In genomic region chr5:142500918-142501317, GRCm38 (mm10) we compare ENCODE assay signal across 23 mouse cellular contexts. TPM values are rescaled to one million over a fixed set of nuclear protein-coding genes. Genes with fewer than 3 reads are reported as not detected.
DNase-seq lines count a peak whose midpoint lies in the region; ATAC-seq and TF ChIP-seq lines count a peak whose summit lies in the region.
"Had no signal": no experiment of that assay in that cellular context is flagged by ENCODE, and none has a peak within 500 bp of the region (broad histone marks: within the 10 kb centered on the region; RNA-seq: fewer than 3 reads in every experiment).

No protein-coding gene starts in this region.

- 0 out of 2 replicates have a peak overlapping the region, but pooled peaks have one; percentile 12 for H3K9ac ChIP-seq in kidney, embryonic 14.5 days (ENCODE audit: low read depth, low read length)
- no peak overlapping the region for H3K9ac ChIP-seq in limb, embryonic 12.5 days (replicated peaks)
- H3K9ac ChIP-seq: forebrain, embryonic 12.5 days had no signal

- H3K4me1 ChIP-seq in kidney, embryonic 14.5 days (ENCODE audit: control insufficient read depth, insufficient read depth, low read length): peaks cover 12% of the 10 kb centered on the region
- no peaks in the 10 kb centered on the region for H3K4me1 ChIP-seq in thymus, adult 2 months (replicated peaks; ENCODE audit: control insufficient read depth, insufficient read depth, low read length)
- peaks cover 25% of the 10 kb centered on the region for H3K4me1 ChIP-seq in limb, embryonic 12.5 days (replicated peaks)

- H3K27me3 ChIP-seq in kidney, embryonic 14.5 days (ENCODE audit: control insufficient read depth, insufficient read depth, low read length): no peaks in the 10 kb centered on the region
- no peaks in the 10 kb centered on the region for H3K27me3 ChIP-seq in thymus, adult 2 months (ENCODE audit: control insufficient read depth, insufficient read depth, low read length)
- no peaks in the 10 kb centered on the region for H3K27me3 ChIP-seq in limb, embryonic 12.5 days

- no peak overlapping the region for H3K27ac ChIP-seq in kidney, embryonic 14.5 days (ENCODE audit: low read depth, low read length)
- no peak overlapping the region for H3K27ac ChIP-seq in thymus, adult 2 months (ENCODE audit: control insufficient read depth, insufficient read depth, low read length)
- H3K27ac ChIP-seq in limb, embryonic 12.5 days: 0 out of 2 replicates have a peak overlapping the region, but pooled peaks have one; percentile 45
- H3K27ac ChIP-seq: forebrain, embryonic 12.5 days; left cerebral cortex, adult 2 months had no signal

- no peak for TF ChIP-seq CTCF in thymus, adult 2 months (IDR thresholded peaks at IDR 0.05; ENCODE audit: borderline replicate concordance, control insufficient read depth, extremely low read depth, insufficient read depth, low read length, poor library complexity)

- no peak overlapping the region for H3K4me2 ChIP-seq in kidney, embryonic 14.5 days (replicated peaks; ENCODE audit: low read depth, low read length)
- no peak overlapping the region for H3K4me2 ChIP-seq in limb, embryonic 12.5 days
- H3K4me2 ChIP-seq: forebrain, embryonic 12.5 days; liver, embryonic 11.5 days had no signal

- H3K9me3 ChIP-seq in kidney, embryonic 14.5 days (ENCODE audit: control insufficient read depth, low read length): no peaks in the 10 kb centered on the region
- no peaks in the 10 kb centered on the region for H3K9me3 ChIP-seq in limb, embryonic 12.5 days
- H3K9me3 ChIP-seq: forebrain, embryonic 12.5 days had no signal

- WGBS in kidney, embryonic 14.5 days: 46% methylated on average over 10 of the region's 10 CpGs
- 65% methylated on average over 10 of the region's 10 CpGs for WGBS in thymus, adult 2 months
- WGBS in limb, embryonic 12.5 days: 68% methylated on average over 10 of the region's 10 CpGs

- ATAC-seq in kidney, embryonic 14.5 days (ENCODE audit: low FRiP score, low TSS enrichment): 0 out of 2 replicates have a peak, but pooled peaks have one; percentile 33
- ATAC-seq in limb, embryonic 12.5 days (ENCODE audit: insufficient number of reproducible peaks, insufficient read depth, low FRiP score, low TSS enrichment, low read depth): no peak
- ATAC-seq: hindbrain, embryonic 16.5 days had no signal

- no peak for TF ChIP-seq POLR2A in thymus, adult 2 months (IDR thresholded peaks at IDR 0.05; ENCODE audit: control insufficient read depth, extremely low read depth, insufficient read depth, low read length, poor library complexity)

- H3K36me3 ChIP-seq in kidney, embryonic 14.5 days (ENCODE audit: control insufficient read depth, insufficient read depth, low read length): no peaks in the 10 kb centered on the region
- no peaks in the 10 kb centered on the region for H3K36me3 ChIP-seq in thymus, adult 2 months (ENCODE audit: control insufficient read depth, insufficient read depth, low read length)
- H3K36me3 ChIP-seq in limb, embryonic 12.5 days: no peaks in the 10 kb centered on the region
- H3K36me3 ChIP-seq: forebrain, embryonic 12.5 days had no signal

- DNase-seq in kidney, postnatal 10 days: no peak
- DNase-seq in thymus, postnatal 36 days: peak; percentile 7 to 22
- no peak for DNase-seq in thymus, adult 2 months
- no peak for DNase-seq in cerebellum, postnatal 4 days (ENCODE audit: low spot score in 2 of 2)
- DNase-seq in layer of hippocampus, adult 18-20 months (ENCODE audit: low spot score in 2 of 2): no peak
- no peak for DNase-seq in yolk sac, embryonic 10.5 days (ENCODE audit: low spot score)
- DNase-seq: adrenal gland, adult 8-10 months; cerebellum, adult 9-11 months; gastrocnemius, postnatal 10 days; heart, adult 18-20 months; heart, postnatal 36 days; kidney, adult 9 months; left cerebral cortex, postnatal 4 days; lung, adult 2 months; lung, postnatal 36 days had no signal

- no peak overlapping the region for H3K4me3 ChIP-seq in kidney, embryonic 14.5 days (ENCODE audit: low read length)
- no peak overlapping the region for H3K4me3 ChIP-seq in thymus, adult 2 months (ENCODE audit: control insufficient read depth, insufficient read depth, low read length)
- H3K4me3 ChIP-seq in limb, embryonic 12.5 days (replicated peaks): no peak overlapping the region
- H3K4me3 ChIP-seq: forebrain, embryonic 12.5 days; left cerebral cortex, adult 2 months had no signal

RNA-seq across cellular contexts. Expression of gene Papolb, which starts 29.0 kb away (rescaled TPM):
- 0.20 TPM in 1 of 2 replicates, not detected in the other for polyA plus RNA-seq in kidney, embryonic 14.5 days (2014; fragmentation: Nextera tagmentation; extraction: Ambion mirVana)
- 0.04 TPM in 1 of 2 replicates, not detected in the other for polyA plus RNA-seq in thymus, adult 2 months (2012; rRNA removed)
- polyA plus RNA-seq in limb, embryonic 12.5 days (2016; fragmentation: Nextera tagmentation; extraction: Ambion mirVana): 0.13 and 0.27 TPM in 2 replicates
- total RNA-seq in layer of hippocampus, adult 18-20 months (2021): under 1 TPM; 0.54 to 0.86 TPM
- total RNA-seq: megakaryocyte-erythroid progenitor cell, adult 5-6 weeks; neutrophil, adult 5-6 weeks had no signal

RNA-seq across cellular contexts. Expression of gene Ap5z1, which starts 37.2 kb away (rescaled TPM):
- polyA plus RNA-seq in kidney, embryonic 14.5 days (2014; fragmentation: Nextera tagmentation; extraction: Ambion mirVana): 7.2 and 10.1 TPM in 2 replicates
- polyA plus RNA-seq in thymus, adult 2 months (2012; rRNA removed): 75.2 and 87.1 TPM in 2 replicates
- 8.8 and 9.2 TPM in 2 replicates for polyA plus RNA-seq in limb, embryonic 12.5 days (2016; fragmentation: Nextera tagmentation; extraction: Ambion mirVana)
- 10 to 100 TPM; 21.1 to 23.4 TPM for total RNA-seq in layer of hippocampus, adult 18-20 months (2021)

RNA-seq across cellular contexts. Expression of gene Radil, which starts 50.0 kb away (rescaled TPM):
- polyA plus RNA-seq in kidney, embryonic 14.5 days (2014; fragmentation: Nextera tagmentation; extraction: Ambion mirVana): 0.90 and 1.7 TPM in 2 replicates
- polyA plus RNA-seq in thymus, adult 2 months (2012; rRNA removed): 1.7 and 1.9 TPM in 2 replicates
- 2.8 and 4.4 TPM in 2 replicates for polyA plus RNA-seq in limb, embryonic 12.5 days (2016; fragmentation: Nextera tagmentation; extraction: Ambion mirVana)
- 10 to 100 TPM; 12.3 to 13.3 TPM for total RNA-seq in layer of hippocampus, adult 18-20 months (2021)
- total RNA-seq: megakaryocyte-erythroid progenitor cell, adult 5-6 weeks; neutrophil, adult 5-6 weeks had no signal

Comparison
In these comparisons a context has a peak if more than half of its experiments do, and no peak if none do; other contexts are left out.
1. DNase-seq: peak in thymus, postnatal 36 days (2 of 2); none in kidney, postnatal 10 days (single experiment), thymus, adult 2 months (single experiment), cerebellum, postnatal 4 days (0 of 2), layer of hippocampus, adult 18-20 months (0 of 2) and yolk sac, embryonic 10.5 days (single experiment).